Mouse (Mus musculus) megakaryocyte progenitor cell, adult 5-6 weeks (primary cell): Measurements from ENCODE around the gene Zranb1. TPM values are rescaled to one million over a fixed set of nuclear protein-coding genes. Genes with fewer than 3 reads are reported as not detected.
A peak's percentile ranks its signal among the peaks of the same experiment; 100 is the strongest.

Experiments used
- ATAC-seq: replicated peaks from 2 replicates; pipeline ENCODE4 v1.8.0; 2016; ENCODE audit warnings: mild to moderate bottlenecking, moderate TSS enrichment, inconsistent platforms; ENCODE audit not compliant: poor library complexity
- total RNA-seq, 2 experiments: library from RNA; stranded (forward) in 1 of 2; stranded (reverse) in 1 of 2; fragments of 157-497, 149-512 nt in 1 of 2; fragments of 200-1000 nt in 1 of 2; gene quantifications; 2 replicates each; pipeline versions ENCODE4 v1.2.3 to v1.2.4; 2015 to 2017

The Zranb1 gene
- total RNA-seq (2015): 30.2 and 33.2 TPM in 2 replicates
- total RNA-seq (2017): 54.6 and 61.9 TPM in 2 replicates

DNA sequence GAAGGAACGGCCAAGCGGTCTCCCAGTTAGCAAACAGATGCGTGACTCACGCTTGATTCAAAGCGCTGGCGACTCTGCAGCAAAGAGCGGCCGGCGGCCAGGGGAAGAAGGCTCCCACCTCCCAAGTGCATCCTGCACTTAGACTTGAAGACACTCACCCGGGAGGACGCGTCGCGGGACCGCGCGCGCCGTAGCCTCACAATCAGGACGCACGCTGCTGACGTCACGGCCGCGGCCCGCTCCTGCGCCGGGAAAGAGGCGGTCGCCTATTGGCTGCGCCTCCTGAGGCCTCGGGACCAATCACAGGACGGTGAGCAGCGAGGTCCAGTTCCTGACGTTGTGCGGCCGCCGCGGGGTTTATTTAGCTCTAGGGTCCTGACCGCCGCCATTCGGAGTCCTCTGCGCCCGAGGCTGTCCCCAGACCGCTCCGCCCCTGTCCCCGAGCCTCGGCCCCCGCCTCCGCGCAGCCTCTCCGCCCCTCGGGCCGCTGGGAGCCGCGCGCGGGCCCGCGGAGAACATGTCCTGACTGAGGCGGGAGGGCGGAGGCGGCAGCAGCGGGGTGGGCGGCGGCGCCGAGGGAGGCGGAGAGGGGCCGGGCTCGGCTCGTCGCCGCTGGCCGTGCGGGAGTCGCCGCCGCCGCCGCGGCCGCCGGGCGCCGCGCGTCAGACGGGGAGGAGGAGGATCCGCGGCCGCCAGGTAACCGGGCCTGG, at the start of gene Zranb1:
Gene Zranb1 (plus strand): TSS at position 293 of the 710 bp plus-strand sequence.
- peak; percentile 85 for ATAC-seq

GRCm38 (mm10) chr7:132882343-132882742, 48.6 kb upstream of the Zranb1 start:
- peak; percentile 81 for ATAC-seq

- ATAC-seq: no peak
These were observed 46.9 kb upstream of the Zranb1 start for GRCm38 (mm10) chr7:132884031-132884430.

DNA sequence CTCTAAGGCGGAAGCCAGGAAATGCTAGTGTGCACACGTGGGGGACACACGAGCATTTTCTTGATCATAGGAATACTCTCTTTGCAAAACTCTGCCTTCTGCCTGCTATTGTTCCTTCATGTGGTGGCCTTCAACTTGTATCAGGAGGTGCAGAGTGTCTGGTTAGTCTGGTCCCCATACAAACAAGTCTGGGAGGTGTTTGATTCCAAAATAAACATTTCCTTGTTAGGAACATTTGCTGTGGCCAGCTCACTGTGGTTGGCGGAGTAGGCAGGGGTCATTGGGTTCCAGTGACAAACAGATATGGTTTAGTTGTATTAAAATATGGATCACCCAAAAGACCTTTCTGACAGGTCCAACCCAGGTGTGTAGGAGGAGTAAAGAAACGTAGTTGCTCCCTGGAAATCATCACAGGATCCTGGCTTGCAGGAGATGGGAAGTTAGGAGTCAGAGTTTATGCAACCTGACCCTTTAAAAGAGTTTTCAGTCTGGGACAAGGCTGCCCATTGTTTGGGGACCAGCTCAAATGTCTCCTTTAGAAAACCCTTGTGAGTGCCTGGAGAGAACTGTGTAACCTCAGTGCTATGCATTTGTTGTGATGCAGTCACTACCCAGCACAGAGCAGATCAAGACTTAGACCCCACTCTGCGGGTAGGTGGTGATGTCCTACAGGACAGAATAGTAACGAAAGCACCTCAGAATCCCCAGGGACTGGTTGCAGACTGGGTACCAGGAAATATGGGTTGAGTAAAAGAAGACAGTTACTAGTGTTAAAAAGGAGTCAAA, 43.7 kb upstream of the Zranb1 start:
- no peak for ATAC-seq

- ATAC-seq: no peak
These were observed 42.9 kb upstream of the Zranb1 start for GRCm38 (mm10) chr7:132888052-132888451.

DNA sequence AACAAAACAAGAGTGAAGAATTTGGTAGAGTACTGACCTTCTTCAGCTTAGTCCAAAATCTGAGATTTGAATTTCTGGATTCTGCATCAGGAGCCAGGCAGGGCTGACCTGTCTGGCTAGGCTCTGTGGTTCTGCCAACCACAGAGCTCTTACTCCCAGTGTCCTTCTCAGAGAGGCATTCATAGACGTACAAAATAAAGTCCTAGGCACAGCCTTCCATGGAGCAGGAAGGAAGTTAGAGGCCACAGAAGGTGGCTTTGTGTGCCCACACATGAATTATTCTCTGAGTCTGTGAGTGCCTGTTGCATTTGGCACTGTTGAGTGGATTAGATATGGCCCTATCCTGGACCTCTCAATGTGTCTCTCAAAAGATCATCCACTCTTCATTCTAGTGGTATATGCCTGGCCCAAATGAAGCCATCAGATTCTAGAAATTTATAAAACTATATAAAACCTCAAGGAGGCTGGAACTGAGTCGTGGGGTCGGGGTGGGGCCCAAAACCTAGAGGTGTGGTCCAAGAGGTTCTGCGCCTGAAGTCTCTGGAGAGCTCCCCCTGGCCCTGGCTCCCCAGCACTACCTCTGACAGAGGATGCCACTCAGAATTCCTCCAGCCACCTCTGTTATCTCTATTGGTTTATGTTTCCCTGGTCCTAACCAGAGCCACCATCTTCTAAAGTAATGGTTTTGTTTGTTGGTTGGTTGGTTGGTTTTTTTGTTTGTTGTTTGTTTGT, 42.3 kb upstream of the Zranb1 start:
- peak; percentile 75 for ATAC-seq

GRCm38 (mm10) chr7:132889691-132890090, 41.3 kb upstream of the Zranb1 start:
- ATAC-seq: no peak

DNA sequence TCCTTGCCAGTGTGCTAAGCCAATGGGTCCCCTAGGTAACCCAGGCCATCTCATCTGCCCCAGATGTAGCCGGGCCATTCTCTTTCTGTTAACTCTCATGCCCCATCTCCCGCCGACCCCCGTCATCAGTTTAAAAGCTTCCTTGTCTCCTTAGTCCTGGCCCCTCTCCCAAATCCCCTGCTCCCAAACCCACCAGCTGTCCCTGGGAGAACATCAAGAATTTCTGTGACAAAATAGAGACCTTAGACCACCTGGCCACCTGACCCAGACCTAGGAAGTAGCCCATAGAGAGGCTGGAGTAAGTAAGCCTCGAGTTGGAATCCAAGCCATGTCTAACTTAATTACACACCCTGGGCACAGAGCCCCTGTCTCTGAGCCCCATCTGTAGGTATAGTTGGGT, 40.7 kb upstream of the Zranb1 start:
- no peak for ATAC-seq

GRCm38 (mm10) chr7:132891561-132892310, 39.2 kb upstream of the Zranb1 start:
- ATAC-seq: no peak

- no peak for ATAC-seq
These were observed 38.7 kb upstream of the Zranb1 start for GRCm38 (mm10) chr7:132892311-132892661.

- ATAC-seq: no peak
These were observed 38.1 kb upstream of the Zranb1 start for GRCm38 (mm10) chr7:132892806-132893205.

- ATAC-seq: no peak
These were observed 37.6 kb upstream of the Zranb1 start for GRCm38 (mm10) chr7:132893336-132893735.

- ATAC-seq: no peak
These were observed 35.9 kb upstream of the Zranb1 start for GRCm38 (mm10) chr7:132894841-132895555.

DNA sequence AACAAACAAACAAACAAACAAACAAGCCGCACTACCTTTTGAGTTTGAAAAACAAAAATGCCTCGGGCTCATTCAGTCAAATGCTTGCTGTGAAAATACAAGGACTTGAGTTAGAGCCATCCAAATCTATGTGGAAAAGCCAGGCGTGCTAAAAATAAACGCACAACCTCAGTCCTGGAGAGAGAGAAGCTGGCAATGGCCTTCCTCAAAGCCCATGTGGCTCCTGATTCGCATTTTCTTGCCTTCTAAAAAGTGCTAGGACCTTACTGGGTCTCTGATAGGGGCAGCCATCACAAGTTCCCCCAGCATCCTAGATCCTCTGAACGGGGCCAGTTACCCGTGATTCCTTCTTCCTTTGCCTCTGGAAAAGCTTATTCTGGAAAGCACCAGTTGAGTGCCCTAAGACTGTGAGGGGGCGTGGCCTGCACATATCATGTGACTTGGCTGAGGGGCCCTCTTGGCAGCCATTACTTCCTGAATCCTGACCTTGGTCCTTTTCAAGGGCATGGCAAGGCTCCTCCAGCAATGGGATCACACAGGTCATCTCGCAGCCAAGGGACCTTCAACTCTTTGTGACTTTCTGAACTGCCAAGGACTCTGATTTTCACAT, 34.6 kb upstream of the Zranb1 start:
- no peak for ATAC-seq

- ATAC-seq: peak; percentile 62
These were observed 33.7 kb upstream of the Zranb1 start for GRCm38 (mm10) chr7:132897258-132897657.

GRCm38 (mm10) chr7:132898234-132898633, 32.7 kb upstream of the Zranb1 start:
- ATAC-seq: peak; percentile 75

DNA sequence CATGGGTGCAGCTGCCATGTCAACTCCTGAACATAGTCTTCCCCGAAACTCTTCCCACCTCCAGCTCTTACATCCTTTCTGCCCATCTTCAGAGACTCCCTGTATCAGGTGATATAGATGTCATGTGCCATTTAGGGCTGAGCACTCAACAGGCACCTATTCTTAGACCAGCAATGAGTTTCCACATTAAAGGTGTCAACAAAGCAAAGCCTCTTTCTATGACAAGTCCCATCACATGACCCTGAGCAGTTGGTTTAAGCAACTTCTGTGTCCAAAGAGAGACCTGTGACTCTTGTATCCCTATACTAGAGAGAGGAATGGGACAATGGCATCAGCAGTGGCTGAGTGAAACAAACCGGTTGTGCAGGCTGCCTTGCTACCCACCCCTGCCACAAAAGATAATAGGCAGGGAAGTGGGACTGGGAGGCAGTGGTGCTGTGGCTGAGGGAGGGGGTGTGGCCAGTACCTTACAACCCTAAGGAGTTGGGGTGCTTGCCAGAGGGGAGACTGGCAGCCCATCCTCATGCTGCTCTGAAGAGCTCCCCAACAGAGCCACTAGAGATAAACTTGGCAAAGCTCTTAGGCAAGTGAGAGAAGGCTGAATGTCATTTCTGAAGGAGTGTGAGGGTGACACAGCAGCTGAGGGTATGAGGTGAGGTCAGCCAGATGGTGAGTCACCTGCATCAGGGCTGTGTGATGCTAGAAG, 30.0 kb upstream of the Zranb1 start:
- ATAC-seq: peak; percentile 51

- ATAC-seq: no peak
These were observed 27.1 kb upstream of the Zranb1 start for GRCm38 (mm10) chr7:132903796-132904195.

GRCm38 (mm10) chr7:132921971-132922370, 9.0 kb upstream of the Zranb1 start:
- ATAC-seq: no peak
